ENCODE assay signal across 23 mouse cellular contexts in the genomic region with DNA sequence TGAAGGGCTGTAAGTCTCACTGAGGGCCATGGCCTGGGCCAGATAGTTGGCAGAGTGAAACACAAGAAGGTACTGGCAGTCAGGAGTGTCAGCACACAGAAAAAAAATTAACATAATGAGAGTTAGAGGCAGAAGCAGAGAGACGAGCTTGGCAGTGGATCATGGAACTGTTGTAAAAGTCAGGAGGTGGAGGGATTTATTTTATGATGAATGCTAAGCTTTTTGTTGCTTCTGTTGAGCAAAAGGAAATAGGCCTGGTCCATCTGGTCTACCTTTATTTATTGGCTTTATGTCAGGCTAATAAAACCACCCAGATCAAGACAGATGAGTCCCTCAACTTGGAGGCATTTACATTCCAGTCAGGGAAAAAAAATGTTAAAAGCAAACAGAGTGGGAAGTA. TPM values are rescaled to one million over a fixed set of nuclear protein-coding genes. Genes with fewer than 3 reads are reported as not detected.
DNase-seq lines count a peak whose midpoint lies in the region; ATAC-seq lines count a peak whose summit lies in the region.
"Had no signal": no experiment of that assay in that cellular context is flagged by ENCODE, and none has a peak within 500 bp of the region (broad histone marks: within the 10 kb centered on the region; RNA-seq: fewer than 3 reads in every experiment).

No protein-coding gene starts in this region.

- H3K4me3 ChIP-seq in kidney, embryonic 14.5 days (ENCODE audit: low read length), result no peak overlapping the region
- no peak overlapping the region for H3K4me3 ChIP-seq in kidney, embryonic 16.5 days (ENCODE audit: low read length)
- H3K4me3 ChIP-seq in neural tube, embryonic 14.5 days (ENCODE audit: low read depth, low read length), result no peak overlapping the region
- H3K4me3 ChIP-seq in neural tube, embryonic 15.5 days (replicated peaks), result no peak overlapping the region
- H3K4me3 ChIP-seq: embryonic facial prominence, embryonic 10.5 days; erythroblast, embryonic 14.5 days; forebrain, embryonic 15.5 days; heart, adult 2 months; heart, embryonic 15.5 days; hindbrain, embryonic 10.5 days had no signal

- H3K27me3 ChIP-seq in kidney, embryonic 14.5 days (ENCODE audit: control insufficient read depth, insufficient read depth, low read length), result no peaks in the 10 kb centered on the region
- H3K27me3 ChIP-seq in kidney, embryonic 16.5 days (ENCODE audit: insufficient read depth, low read length), result no peaks in the 10 kb centered on the region
- H3K27me3 ChIP-seq in neural tube, embryonic 14.5 days (ENCODE audit: control insufficient read depth, insufficient read depth, low read length), result no peaks in the 10 kb centered on the region
- no peaks in the 10 kb centered on the region for H3K27me3 ChIP-seq in neural tube, embryonic 15.5 days (replicated peaks)
- H3K27me3 ChIP-seq: CH12.LX; forebrain, embryonic 15.5 days; heart, embryonic 15.5 days; Patski had no signal

- H3K4me2 ChIP-seq in kidney, embryonic 14.5 days (replicated peaks; ENCODE audit: low read depth, low read length), result no peak overlapping the region
- no peak overlapping the region for H3K4me2 ChIP-seq in kidney, embryonic 16.5 days (replicated peaks; ENCODE audit: low read depth, low read length)
- no peak overlapping the region for H3K4me2 ChIP-seq in neural tube, embryonic 14.5 days (ENCODE audit: low read depth, low read length)
- H3K4me2 ChIP-seq in neural tube, embryonic 15.5 days, result no peak overlapping the region
- H3K4me2 ChIP-seq: forebrain, embryonic 15.5 days; heart, embryonic 11.5 days; heart, embryonic 15.5 days; hindbrain, embryonic 14.5 days had no signal

- DNase-seq in large intestine, adult 2 months (ENCODE audit: low read depth, low spot score), result peak; percentile 27
- DNase-seq in frontal cortex, postnatal 14 days (ENCODE audit: low spot score in 2 of 2), result no peak
- DNase-seq: adrenal gland, postnatal 14 days; cerebellum, adult 11-12 months; cerebellum, adult 9-10 months; cerebellum, postnatal 25 days; gastrocnemius, postnatal 25 days; heart, adult 2 months; heart, postnatal 14 days had no signal

- H3K27ac ChIP-seq in kidney, embryonic 14.5 days (ENCODE audit: low read depth, low read length), result no peak overlapping the region; the same call in 1 of the 2 replicates
- no peak overlapping the region for H3K27ac ChIP-seq in kidney, embryonic 16.5 days (ENCODE audit: low read length)
- H3K27ac ChIP-seq in neural tube, embryonic 14.5 days (ENCODE audit: low read depth, low read length), result no peak overlapping the region
- H3K27ac ChIP-seq in neural tube, embryonic 15.5 days (replicated peaks), result no peak overlapping the region
- H3K27ac ChIP-seq: embryonic facial prominence, embryonic 10.5 days; forebrain, embryonic 15.5 days; heart, adult 2 months; heart, embryonic 15.5 days; hindbrain, embryonic 10.5 days; hindbrain, embryonic 14.5 days had no signal

- 5% methylated on average over 1 of the region's 1 CpGs for WGBS in kidney, embryonic 14.5 days
- 10% methylated on average over 1 of the region's 1 CpGs for WGBS in kidney, embryonic 16.5 days
- 6% methylated on average over 1 of the region's 1 CpGs for WGBS in neural tube, embryonic 14.5 days
- 5% methylated on average over 1 of the region's 1 CpGs for WGBS in neural tube, embryonic 15.5 days
- WGBS in large intestine, adult 2 months, result 13% methylated on average over 1 of the region's 1 CpGs

- H3K4me1 ChIP-seq in kidney, embryonic 14.5 days (ENCODE audit: control insufficient read depth, insufficient read depth, low read length), result no peaks in the 10 kb centered on the region
- no peaks in the 10 kb centered on the region for H3K4me1 ChIP-seq in kidney, embryonic 16.5 days (ENCODE audit: insufficient read depth, low read length)
- H3K4me1 ChIP-seq in neural tube, embryonic 14.5 days (ENCODE audit: control insufficient read depth, insufficient read depth, low read length), result no peaks in the 10 kb centered on the region
- no peaks in the 10 kb centered on the region for H3K4me1 ChIP-seq in neural tube, embryonic 15.5 days
- H3K4me1 ChIP-seq: forebrain, embryonic 15.5 days had no signal

- no peaks in the 10 kb centered on the region for H3K9me3 ChIP-seq in kidney, embryonic 14.5 days (ENCODE audit: control insufficient read depth, low read length)
- H3K9me3 ChIP-seq in kidney, embryonic 16.5 days (ENCODE audit: low read length), result no peaks in the 10 kb centered on the region
- H3K9me3 ChIP-seq in neural tube, embryonic 14.5 days (ENCODE audit: control insufficient read depth, low read length), result no peaks in the 10 kb centered on the region
- no peaks in the 10 kb centered on the region for H3K9me3 ChIP-seq in neural tube, embryonic 15.5 days (replicated peaks)
- H3K9me3 ChIP-seq: embryonic facial prominence, embryonic 10.5 days; forebrain, embryonic 15.5 days; heart, embryonic 15.5 days; hindbrain, embryonic 10.5 days had no signal

- ATAC-seq in kidney, embryonic 14.5 days (ENCODE audit: low FRiP score, low TSS enrichment), result peak; percentile 39; the same call in 1 of the 2 replicates
- ATAC-seq in kidney, embryonic 16.5 days (ENCODE audit: low FRiP score, low TSS enrichment), result no peak; the same call in 1 of the 2 replicates
- peak; percentile 41; the same call in 1 of the 2 replicates for ATAC-seq in neural tube, embryonic 14.5 days (ENCODE audit: low read depth)
- no peak for ATAC-seq in neural tube, embryonic 15.5 days (ENCODE audit: low FRiP score)
- ATAC-seq: activated CD4-positive, CD25-positive, alpha-beta regulatory T cell, adult 4 months; forebrain, embryonic 15.5 days; Patski had no signal

- H3K9ac ChIP-seq in kidney, embryonic 14.5 days (ENCODE audit: low read depth, low read length), result no peak overlapping the region
- H3K9ac ChIP-seq in kidney, embryonic 16.5 days (replicated peaks; ENCODE audit: low read length), result no peak overlapping the region
- no peak overlapping the region for H3K9ac ChIP-seq in neural tube, embryonic 14.5 days (replicated peaks; ENCODE audit: low read depth, low read length)
- H3K9ac ChIP-seq in neural tube, embryonic 15.5 days (replicated peaks), result no peak overlapping the region
- H3K9ac ChIP-seq: forebrain, embryonic 15.5 days; heart, embryonic 15.5 days; hindbrain, embryonic 14.5 days had no signal

- no peaks in the 10 kb centered on the region for H3K36me3 ChIP-seq in kidney, embryonic 14.5 days (ENCODE audit: control insufficient read depth, insufficient read depth, low read length)
- no peaks in the 10 kb centered on the region for H3K36me3 ChIP-seq in kidney, embryonic 16.5 days (ENCODE audit: insufficient read depth, low read length)
- no peaks in the 10 kb centered on the region for H3K36me3 ChIP-seq in neural tube, embryonic 14.5 days (ENCODE audit: control insufficient read depth, insufficient read depth, low read length)
- H3K36me3 ChIP-seq in neural tube, embryonic 15.5 days, result no peaks in the 10 kb centered on the region
- H3K36me3 ChIP-seq: embryonic facial prominence, embryonic 10.5 days; forebrain, embryonic 15.5 days; heart, embryonic 15.5 days; hindbrain, embryonic 10.5 days had no signal

RNA-seq across cellular contexts. Expression of gene Cd44, which starts 31.2 kb away (rescaled TPM):
- 3.2 and 4.0 TPM in 2 replicates for polyA plus RNA-seq in kidney, embryonic 14.5 days (2014; fragmentation: Nextera tagmentation; extraction: Ambion mirVana)
- 4.7 and 5.3 TPM in 2 replicates for polyA plus RNA-seq in kidney, embryonic 16.5 days (2015; fragmentation: Nextera tagmentation; extraction: Ambion mirVana)
- 4.5 and 8.7 TPM in 2 replicates for polyA plus RNA-seq in neural tube, embryonic 14.5 days (2014; fragmentation: Nextera tagmentation; extraction: Ambion mirVana)
- 6.9 and 9.8 TPM in 2 replicates for polyA plus RNA-seq in neural tube, embryonic 15.5 days (2015; fragmentation: Nextera tagmentation; extraction: Ambion mirVana)
- 11.8 and 26.7 TPM in 2 replicates for polyA plus RNA-seq in large intestine, adult 2 months (2012; rRNA removed)

Comparison
In these comparisons a context has a peak if more than half of its experiments do, and no peak if none do; other contexts are left out.
1. ATAC-seq: peak in kidney, embryonic 14.5 days (single experiment) and neural tube, embryonic 14.5 days (single experiment); none in kidney, embryonic 16.5 days (single experiment) and neural tube, embryonic 15.5 days (single experiment).